Mouse (Mus musculus): Measurements from ENCODE around the gene Snca. TPM values are rescaled to one million over a fixed set of nuclear protein-coding genes. Genes with fewer than 3 reads are reported as not detected.
"Not testable (repeated sequence)": the region's sequence is repeated elsewhere in the genome, so short reads cannot be mapped to it uniquely, and the experiment has no call there.

Gene Snca
- polyA plus RNA-seq, 1 experiment: 2.3 TPM

DNA sequence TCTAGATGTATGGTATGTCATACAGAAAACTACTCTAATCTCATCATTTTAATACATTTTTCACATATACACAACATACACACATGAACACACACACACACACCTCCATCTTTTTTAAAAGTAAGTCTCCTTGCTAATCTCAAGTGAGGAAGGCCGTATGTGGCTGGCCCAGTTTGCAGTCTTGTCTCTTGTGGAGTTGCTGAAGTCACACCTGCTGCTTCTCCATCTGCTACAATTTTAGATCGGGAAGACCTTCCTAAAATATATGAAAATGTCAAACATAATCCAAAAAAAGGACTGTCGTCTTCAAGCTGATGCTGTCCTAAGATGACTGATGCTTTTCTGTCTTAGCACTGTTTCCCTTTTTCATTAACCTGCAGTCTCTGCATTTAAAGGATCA lies 112.1 kb downstream of the Snca start:
- DNase-seq (ENCODE audit: low spot score): no peak

DNA sequence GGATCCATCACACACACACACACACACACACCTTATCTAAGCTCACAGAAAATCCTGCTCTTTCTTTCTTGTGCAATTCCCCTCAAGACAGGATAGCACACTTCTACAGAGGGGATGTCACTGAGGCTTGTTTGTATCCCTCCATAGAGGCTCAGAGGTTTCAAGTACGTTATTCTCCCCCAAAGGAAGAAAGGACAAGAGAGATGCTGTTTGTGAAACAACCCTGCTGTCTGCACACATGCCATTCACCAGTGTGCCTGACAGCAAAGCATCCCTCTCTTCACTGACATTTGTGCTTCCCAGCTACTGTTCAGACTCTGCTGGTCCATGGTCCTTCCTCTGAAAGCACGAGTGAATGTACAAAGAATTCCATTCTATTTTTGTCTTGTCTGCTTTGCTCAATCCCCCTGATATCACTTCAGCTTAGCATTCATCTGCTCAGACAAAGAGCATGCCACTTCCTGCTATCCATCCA lies 119.6 kb downstream of the Snca start:
- no peak for DNase-seq (ENCODE audit: low spot score)

DNA sequence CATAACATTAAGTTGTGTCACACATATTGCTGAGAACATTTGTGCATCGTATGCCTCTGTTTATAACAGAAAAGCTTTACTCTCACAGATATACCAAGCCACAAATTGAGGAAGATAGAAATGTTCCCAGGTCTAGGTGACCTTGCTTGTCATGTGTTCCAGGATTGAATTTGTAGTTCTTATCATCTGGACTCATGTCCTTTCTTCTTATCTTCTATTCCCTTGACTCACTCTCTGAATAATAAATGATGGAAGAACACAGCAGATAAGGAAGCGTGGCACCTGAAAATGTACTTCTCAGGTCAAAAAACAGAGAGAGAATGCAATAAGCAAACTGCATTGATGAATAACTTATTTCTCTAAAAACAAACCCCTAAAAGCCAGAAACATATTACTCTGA lies 131.6 kb downstream of the Snca start:
- no peak for DNase-seq (ENCODE audit: low spot score)

DNA sequence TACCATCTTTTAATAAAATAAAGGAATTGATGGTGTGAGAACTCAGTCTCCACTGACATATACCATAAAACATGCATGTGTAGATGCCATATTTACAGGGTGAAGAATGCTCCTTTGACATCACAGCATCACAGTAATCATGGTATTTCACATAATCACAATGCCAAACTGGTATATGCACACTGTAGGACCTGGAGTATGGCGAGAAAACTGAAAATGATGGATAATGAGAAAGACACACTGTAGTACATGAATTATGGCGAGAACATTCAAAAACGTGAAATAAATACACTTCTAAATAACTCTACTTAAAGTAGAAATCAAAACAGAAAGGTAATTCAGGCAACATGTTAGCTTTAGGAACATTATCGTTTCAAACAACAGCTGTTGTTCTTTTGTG lies 142.6 kb downstream of the Snca start:
- DNase-seq (ENCODE audit: low spot score): not testable (repeated sequence)

DNA sequence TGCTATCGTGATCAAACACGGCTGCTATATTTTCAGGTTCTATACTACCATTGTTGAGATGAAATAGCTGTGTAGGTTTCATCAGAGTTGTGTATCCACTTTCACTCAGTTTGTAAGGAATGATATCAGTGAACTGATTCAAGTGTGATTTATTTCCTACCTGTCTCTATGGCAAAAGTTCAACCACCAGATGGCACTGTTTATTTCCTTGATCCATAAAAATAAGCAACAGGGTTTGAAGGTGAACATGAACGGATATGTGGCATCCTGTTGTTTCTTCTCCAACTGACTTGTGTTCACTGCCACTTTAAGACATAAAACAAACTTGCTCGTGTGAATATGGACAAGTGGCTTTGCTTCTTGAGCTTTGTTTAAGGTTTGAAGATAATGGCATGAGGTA lies 147.4 kb downstream of the Snca start:
- no peak for DNase-seq (ENCODE audit: low spot score)

Other genes with a start within 250 kb of the Snca start
- gene Mmrn1, start 95.1 kb upstream of the Snca start, polyA plus RNA-seq (2012; rRNA removed): 9.6 and 9.9 TPM in 2 replicates